Mouse (Mus musculus) urinary bladder, adult 2 months (tissue): ENCODE measurements around the gene Tenm4. TPM values are rescaled to one million over a fixed set of nuclear protein-coding genes. Genes with fewer than 3 reads are reported as not detected.

Source experiments
- DNase-seq: peaks from one replicate; pipeline ENCODE4 v3.0.0; 2022; ENCODE audit warnings: low spot score
- polyA plus RNA-seq: library from polyadenylated mRNA; depleted of rRNA; stranded (reverse); fragments of >200 nt; gene quantifications from 2 replicates; pipeline ENCODE4 v1.2.3, GENCODE M21; 2012

Tenm4 gene
- polyA plus RNA-seq, 1 experiment, result 0.65 TPM

DNA sequence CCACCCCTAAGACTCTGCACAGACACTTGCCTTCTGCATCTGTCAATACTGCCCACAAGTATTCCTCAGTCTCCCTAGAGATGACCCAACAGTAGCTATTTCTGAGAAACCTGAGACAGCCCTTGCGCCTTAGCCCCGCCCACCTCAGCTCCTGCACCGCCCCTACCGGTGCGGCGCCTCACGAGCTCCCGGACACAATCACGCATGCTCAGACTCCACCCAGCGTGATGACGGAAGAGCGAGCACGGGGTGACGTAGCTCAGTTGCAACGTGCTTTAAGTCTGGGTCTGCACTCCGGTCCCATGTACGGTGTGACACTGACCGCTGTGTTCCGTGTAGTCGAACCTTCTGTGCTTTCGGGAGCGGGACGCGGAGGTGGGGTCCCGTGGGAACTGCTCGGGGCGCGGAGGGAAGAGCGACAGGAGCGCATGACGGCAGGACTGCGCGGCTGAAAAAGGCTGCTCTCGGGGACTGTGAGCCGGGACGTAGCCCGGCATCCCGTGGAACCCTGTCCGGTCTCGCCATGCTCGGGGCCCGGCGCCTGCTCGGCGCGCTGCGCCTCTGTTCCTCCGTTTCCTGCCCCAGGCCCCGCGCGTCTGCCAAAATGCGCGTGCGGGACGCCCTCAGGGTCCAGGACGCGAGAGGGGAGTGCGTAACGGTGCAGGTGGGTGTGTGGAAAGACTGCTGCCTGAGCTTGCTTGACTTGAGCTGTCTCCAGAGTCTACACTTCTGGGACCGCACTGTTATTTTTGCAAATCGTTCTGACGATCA, 780.4 kb downstream of the Tenm4 start, which contains the start of gene Nars2:
Nars2 (plus strand) TSS at position 225 of the 771 bp plus-strand sequence.
- peak; percentile 68 for DNase-seq

DNA sequence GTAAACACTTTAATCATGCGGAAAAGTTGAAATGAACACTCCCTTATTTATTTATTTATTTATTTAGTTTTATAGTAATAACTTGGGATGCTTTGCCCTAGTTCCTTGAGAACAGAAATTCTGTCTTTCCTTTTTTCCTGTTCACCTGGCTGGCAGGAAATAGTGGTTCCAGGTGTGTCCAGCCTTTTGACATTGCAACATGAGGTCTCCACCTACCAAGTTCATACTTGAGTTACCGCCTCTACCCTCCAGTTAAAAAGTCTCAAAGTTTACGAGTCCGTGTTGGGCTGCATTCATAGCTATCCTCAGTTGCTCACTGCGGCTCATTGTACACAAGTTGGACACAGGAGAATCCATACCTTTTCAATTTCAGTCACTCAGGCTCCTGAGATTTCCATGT, 781.0 kb downstream of the Tenm4 start:
- no peak for DNase-seq

- no peak for DNase-seq
Measured at GRCm38 (mm10) chr7:96959168-96959567, 788.1 kb downstream of the Tenm4 start.
